26 mouse cellular contexts compared by ENCODE assay signal in genomic region chr14:26798330-26798729, GRCm38 (mm10).
"Had no signal": no experiment of that assay in that cellular context is flagged by ENCODE, and none has a peak within 500 bp of the region (broad histone marks: within the 10 kb centered on the region; RNA-seq: fewer than 3 reads in every experiment).

No protein-coding gene starts in this region.

- DNase-seq: gastrocnemius, postnatal 14 days; gastrocnemius, postnatal 36 days; heart, adult 11 months; heart, adult 2 months; heart, postnatal 14 days; heart, postnatal 36 days; kidney, adult 11 months; kidney, adult 2 months; kidney, adult 9 months; kidney, postnatal 14 days; kidney, postnatal 36 days; layer of hippocampus, adult 9-11 months; layer of hippocampus, postnatal 36 days; left cerebral cortex, postnatal 4 days had no signal

- H3K36me3 ChIP-seq: heart, embryonic 13.5 days; heart, embryonic 15.5 days; hindbrain, embryonic 13.5 days; hindbrain, embryonic 15.5 days; kidney, embryonic 15.5 days; limb, embryonic 13.5 days; limb, embryonic 15.5 days; liver, embryonic 12.5 days had no signal

- H3K27me3 ChIP-seq: heart, embryonic 13.5 days; heart, embryonic 15.5 days; hindbrain, embryonic 13.5 days; hindbrain, embryonic 15.5 days; kidney, embryonic 15.5 days; limb, embryonic 13.5 days; limb, embryonic 15.5 days; liver, embryonic 12.5 days had no signal

- H3K4me1 ChIP-seq: heart, embryonic 13.5 days; heart, embryonic 15.5 days; hindbrain, embryonic 13.5 days; hindbrain, embryonic 15.5 days; kidney, embryonic 15.5 days; limb, embryonic 13.5 days; limb, embryonic 15.5 days had no signal

- H3K9me3 ChIP-seq: heart, embryonic 13.5 days; heart, embryonic 15.5 days; hindbrain, embryonic 13.5 days; hindbrain, embryonic 15.5 days; kidney, embryonic 15.5 days; limb, embryonic 13.5 days; limb, embryonic 15.5 days; liver, embryonic 12.5 days had no signal

- ATAC-seq: hindbrain, postnatal 0 days; intestine, embryonic 16.5 days; liver, embryonic 12.5 days had no signal

- H3K27ac ChIP-seq: heart, adult 2 months; heart, embryonic 13.5 days; heart, embryonic 15.5 days; hindbrain, embryonic 13.5 days; hindbrain, embryonic 15.5 days; hindbrain, postnatal 0 days; kidney, embryonic 15.5 days; kidney, postnatal 0 days; limb, embryonic 13.5 days; limb, embryonic 15.5 days; liver, embryonic 12.5 days had no signal

- H3K4me3 ChIP-seq: heart, adult 2 months; heart, embryonic 13.5 days; heart, embryonic 15.5 days; hindbrain, embryonic 13.5 days; hindbrain, embryonic 15.5 days; kidney, embryonic 15.5 days; limb, embryonic 13.5 days; limb, embryonic 15.5 days; liver, embryonic 12.5 days had no signal

- H3K9ac ChIP-seq: heart, embryonic 13.5 days; heart, embryonic 15.5 days; hindbrain, embryonic 13.5 days; hindbrain, embryonic 15.5 days; kidney, embryonic 15.5 days; limb, embryonic 13.5 days; limb, embryonic 15.5 days; liver, embryonic 12.5 days had no signal

- H3K4me2 ChIP-seq: heart, embryonic 11.5 days; heart, embryonic 13.5 days; heart, embryonic 15.5 days; hindbrain, embryonic 13.5 days; hindbrain, embryonic 15.5 days; kidney, embryonic 15.5 days; limb, embryonic 13.5 days; limb, embryonic 15.5 days; liver, embryonic 12.5 days had no signal
